Mouse (Mus musculus) stomach, postnatal 0 days (tissue): ENCODE measurements around the gene Zfyve19. TPM values are rescaled to one million over a fixed set of nuclear protein-coding genes. Genes with fewer than 3 reads are reported as not detected.

ENCODE experiments used
- ATAC-seq: fragments of 200-750 bp; cut with Nextera tagmentation; 2 replicates; pipeline ENCODE4 v1.8.0; 2017; ENCODE audit not compliant: low FRiP score, low TSS enrichment
- DNase-seq: peaks from one replicate; pipeline ENCODE4 v3.0.0-alpha.2; 2016; ENCODE audit warnings: low spot score
- H3K27ac ChIP-seq: fragments of 300-500 bp; sonication (generic); replicated peaks from 2 replicates; pipeline ENCODE4 v1.5.1; 2014; ENCODE audit warnings: mild to moderate bottlenecking, control low read depth
- H3K27me3 ChIP-seq: fragments of 300-500 bp; sonication (generic); 2 replicates; pipeline ENCODE4 v1.6.1; 2014; ENCODE audit warnings: low read length; ENCODE audit not compliant: control insufficient read depth, insufficient read depth
- H3K36me3 ChIP-seq: fragments of 300-500 bp; sonication (generic); 2 replicates; pipeline ENCODE4 v1.6.1; 2014; ENCODE audit warnings: low read length, mixed read lengths; ENCODE audit not compliant: control insufficient read depth, insufficient read depth
- H3K4me1 ChIP-seq: fragments of 300-500 bp; sonication (generic); replicated peaks from 2 replicates; pipeline ENCODE4 v1.6.1; 2014; ENCODE audit warnings: antibody characterized with exemption; ENCODE audit not compliant: control insufficient read depth, insufficient read depth
- H3K4me2 ChIP-seq: fragments of 300-500 bp; sonication (generic); replicated peaks from 2 replicates; pipeline ENCODE4 v1.6.1; 2014; ENCODE audit warnings: low read depth, mild to moderate bottlenecking, control low read depth, moderate library complexity
- H3K4me3 ChIP-seq: fragments of 300-500 bp; sonication (generic); 2 replicates; pipeline ENCODE4 v1.5.1; 2014; ENCODE audit warnings: low read depth, low read length, control low read depth
- H3K9ac ChIP-seq: fragments of 300-500 bp; sonication (generic); 2 replicates; pipeline ENCODE4 v1.6.1; 2014; ENCODE audit warnings: mild to moderate bottlenecking, low read length, control low read depth, mixed read lengths
- H3K9me3 ChIP-seq: fragments of 300-500 bp; sonication (generic); 2 replicates; pipeline ENCODE4 v1.6.1; 2016; ENCODE audit warnings: low read length; ENCODE audit not compliant: control insufficient read depth
- CTCF ChIP-seq: IDR thresholded peaks from 2 replicates; pipeline ENCODE4 v1.5.1; 2016; ENCODE audit warnings: antibody characterized with exemption, low read depth, mild to moderate bottlenecking, moderate library complexity
- EP300 ChIP-seq: optimal IDR thresholded peaks from 2 replicates; pipeline ENCODE3; 2016; ENCODE audit warnings: antibody characterized with exemption
- WGBS: fragments of 180-500 bp; shearing (Covaris S2); extraction: QIAGEN DNeasy Blood & Tissue Kit; methylation state at CpG from one replicate; pipeline ENCODE4 v1.1.7; 2014; 5-methylcytosine and 5-hydroxymethylcytosine counted together
- polyA plus RNA-seq: library from polyadenylated mRNA; unstranded; fragments of >200 nt; fragmentation: Nextera tagmentation; extraction: Ambion mirVana; gene quantifications from 2 replicates; pipeline ENCODE4 v1.2.1, GENCODE M21; 2015

Zfyve19 gene
- polyA plus RNA-seq = 28.5 and 30.9 TPM in 2 replicates

GRCm38 (mm10) chr2:119208344-119209175 lies at the start of gene Zfyve19, which contains the start of gene Dnajc17:
Zfyve19 (plus strand) TSS chr2:119208617.
Dnajc17 (minus strand) TSS chr2:119208795.
- Histone ChIP-seq H3K9ac (peak within 1 kb of the TSS; percentile 66), H3K9me3 (no peaks in the 10 kb centered on the region), H3K4me3 (peak within 1 kb of the TSS; percentile 58), H3K27me3 (no peaks in the 10 kb centered on the region), H3K36me3 (peaks cover 10% of the 10 kb centered on the region), H3K4me1 (no peaks in the 10 kb centered on the region), H3K4me2 (peak within 1 kb of the TSS; percentile 70), H3K27ac (peak within 1 kb of the TSS; percentile 90)
- TF ChIP-seq EP300 = no peak
- TF ChIP-seq CTCF = peak; percentile 24; the same call in 1 of the 2 replicates
- ATAC-seq = peak; percentile 97
- under 1% methylated on average over 51 of the region's 51 CpGs for WGBS
- peak; percentile 97 for DNase-seq

GRCm38 (mm10) chr2:119161247-119161646 lies 47.2 kb upstream of the Zfyve19 start:
- Histone ChIP-seq H3K27ac (no peak overlapping the region), H3K9ac (no peak overlapping the region), H3K27me3 (no peaks in the 10 kb centered on the region), H3K9me3 (no peaks in the 10 kb centered on the region), H3K4me2 (no peak overlapping the region), H3K4me3 (no peak overlapping the region), H3K4me1 (no peaks in the 10 kb centered on the region), H3K36me3 (no peaks in the 10 kb centered on the region)
- WGBS = 21% methylated on average over 2 of the region's 2 CpGs
- DNase-seq (no peak), ATAC-seq (no peak)
- TF ChIP-seq CTCF = no peak
- TF ChIP-seq EP300 = no peak

GRCm38 (mm10) chr2:119163135-119163534 lies 45.3 kb upstream of the Zfyve19 start:
- no peak overlapping the region for H3K4me3 ChIP-seq
- H3K4me2 ChIP-seq = no peak overlapping the region
- no peak overlapping the region for H3K27ac ChIP-seq
- no peaks in the 10 kb centered on the region for H3K9me3 ChIP-seq
- no peaks in the 10 kb centered on the region for H3K36me3 ChIP-seq
- H3K9ac ChIP-seq = no peak overlapping the region
- TF ChIP-seq CTCF = no peak
- no peak for DNase-seq
- no peaks in the 10 kb centered on the region for H3K27me3 ChIP-seq
- H3K4me1 ChIP-seq = no peaks in the 10 kb centered on the region
- ATAC-seq = no peak
- WGBS = 58% methylated on average over 3 of the region's 3 CpGs

GRCm38 (mm10) chr2:119163999-119164398 lies 44.4 kb upstream of the Zfyve19 start:
- no peak overlapping the region for H3K27ac ChIP-seq
- DNase-seq (no peak), ATAC-seq (no peak)
- H3K4me1 ChIP-seq = no peaks in the 10 kb centered on the region
- no peak overlapping the region for H3K4me2 ChIP-seq
- TF ChIP-seq EP300 = no peak
- no peak for TF ChIP-seq CTCF
- H3K9me3 ChIP-seq = no peaks in the 10 kb centered on the region
- WGBS = 85% methylated on average over 4 of the region's 4 CpGs
- H3K9ac ChIP-seq = no peak overlapping the region
- H3K36me3 ChIP-seq = no peaks in the 10 kb centered on the region
- H3K4me3 ChIP-seq = no peak overlapping the region
- H3K27me3 ChIP-seq = no peaks in the 10 kb centered on the region

- ATAC-seq = no peak
- no peak overlapping the region for H3K27ac ChIP-seq
- no peak overlapping the region for H3K4me2 ChIP-seq
- no peaks in the 10 kb centered on the region for H3K27me3 ChIP-seq
- H3K4me3 ChIP-seq = no peak overlapping the region
- DNase-seq = no peak
- H3K9me3 ChIP-seq = no peaks in the 10 kb centered on the region
- no peaks in the 10 kb centered on the region for H3K36me3 ChIP-seq
- H3K9ac ChIP-seq = no peak overlapping the region
- TF ChIP-seq CTCF (peak; percentile 29; the same call in 1 of the 2 replicates), EP300 (no peak)
- H3K4me1 ChIP-seq = no peaks in the 10 kb centered on the region
Measured at GRCm38 (mm10) chr2:119165401-119165800, 43.0 kb upstream of the Zfyve19 start.
